Mouse (Mus musculus): ENCODE measurements at regions not wholly inside any gene's neighbourhood (a gene's known extent, or its start where the extent isn't known, plus 50 kb on each side); places are given as distances from the start of the nearest gene placed in this dataset.

DNA sequence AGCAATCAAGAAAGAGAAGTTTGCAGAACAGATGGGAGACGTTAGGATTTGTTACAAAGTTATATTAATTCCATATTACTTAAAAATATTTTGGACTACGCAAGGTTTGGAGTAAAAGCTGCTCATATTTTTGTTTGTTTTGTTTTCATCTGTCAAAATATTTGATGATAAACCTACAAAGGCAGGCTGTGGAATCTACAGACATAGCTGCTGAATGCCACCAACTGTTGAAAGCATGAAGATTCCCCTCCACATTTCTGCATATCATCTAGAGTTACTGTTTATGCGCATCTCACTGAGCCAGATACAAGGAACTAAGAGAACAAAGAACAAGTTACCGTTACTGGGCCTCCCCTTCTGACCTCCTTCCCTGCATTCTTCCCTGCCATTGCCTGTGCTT lies 127.1 kb upstream of the Gorab start:
- H3K9me3 ChIP-seq (replicated peaks), result no peaks in the 10 kb centered on the region
- no peak overlapping the region for H3K4me3 ChIP-seq
- H3K27me3 ChIP-seq, result no peaks in the 10 kb centered on the region
- 84% methylated on average over 4 of the region's 4 CpGs for WGBS
- no peaks in the 10 kb centered on the region for H3K36me3 ChIP-seq (ENCODE audit: poor library complexity, severe bottlenecking)
- no peak; the same call in 1 of the 2 replicates for ATAC-seq
- H3K4me1 ChIP-seq, result no peaks in the 10 kb centered on the region
- H3K9ac ChIP-seq, result no peak overlapping the region
- no peak overlapping the region for H3K4me2 ChIP-seq
- H3K27ac ChIP-seq, result no peak overlapping the region

DNA sequence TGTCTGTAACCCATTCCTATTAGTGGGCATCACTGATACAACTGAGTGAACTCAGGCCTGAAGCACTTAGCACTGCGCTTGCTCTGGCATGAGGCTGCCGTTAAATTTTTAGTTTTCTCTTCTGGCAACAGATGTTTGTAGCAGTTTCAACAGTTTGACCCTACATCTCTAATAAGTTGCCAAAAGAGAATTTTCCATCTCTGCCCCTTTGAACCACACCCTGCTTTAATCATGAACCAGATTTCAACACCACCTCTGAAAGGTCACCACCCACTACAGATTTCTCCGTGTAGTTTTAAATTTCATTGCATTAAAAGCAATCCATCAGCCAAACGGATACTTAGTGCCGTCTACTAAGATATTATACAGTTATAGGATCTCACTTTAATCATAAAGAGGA lies 114.5 kb upstream of the Gorab start:
- no peaks in the 10 kb centered on the region for H3K36me3 ChIP-seq (ENCODE audit: poor library complexity, severe bottlenecking)
- ATAC-seq, result no peak
- no peak overlapping the region for H3K4me2 ChIP-seq
- H3K27me3 ChIP-seq, result no peaks in the 10 kb centered on the region
- no peak overlapping the region for H3K27ac ChIP-seq
- no peaks in the 10 kb centered on the region for H3K9me3 ChIP-seq (replicated peaks)
- H3K9ac ChIP-seq, result no peak overlapping the region
- WGBS, result 92% methylated on average over 5 of the region's 5 CpGs
- H3K4me3 ChIP-seq, result no peak overlapping the region
- H3K4me1 ChIP-seq, result no peaks in the 10 kb centered on the region

GRCm38 (mm10) chr1:163512847-163513246 lies 109.4 kb upstream of the Gorab start:
- Histone ChIP-seq H3K9ac (no peak overlapping the region), H3K4me3 (no peak overlapping the region), H3K4me1 (no peaks in the 10 kb centered on the region), H3K27me3 (no peaks in the 10 kb centered on the region), H3K27ac (no peak overlapping the region), H3K4me2 (no peak overlapping the region), H3K9me3 (replicated peaks) (no peaks in the 10 kb centered on the region), H3K36me3 (ENCODE audit: poor library complexity, severe bottlenecking) (no peaks in the 10 kb centered on the region)
- ATAC-seq, result no peak

DNA sequence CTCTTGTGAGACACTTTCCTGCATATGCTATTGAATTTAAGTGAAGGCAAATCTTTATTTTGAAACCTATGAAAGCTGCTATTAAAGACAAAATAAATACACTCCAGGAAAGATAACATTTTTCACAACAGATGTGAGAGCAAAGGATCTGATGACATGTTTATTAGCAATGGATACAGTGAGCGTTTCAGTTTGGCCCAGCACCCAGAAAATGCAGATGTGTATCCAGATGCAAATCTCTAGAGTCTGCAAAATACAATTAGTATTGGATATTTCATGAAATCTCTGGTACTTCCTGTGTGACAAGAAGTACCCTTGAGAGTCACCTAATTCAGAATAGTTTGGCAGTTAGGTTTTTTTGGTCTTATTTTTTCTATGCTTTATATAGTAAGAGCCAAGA lies 108.5 kb upstream of the Gorab start:
- WGBS, result 85% methylated on average over 1 of the region's 1 CpGs
- no peak for ATAC-seq
- Histone ChIP-seq H3K36me3 (ENCODE audit: poor library complexity, severe bottlenecking) (no peaks in the 10 kb centered on the region), H3K4me1 (no peaks in the 10 kb centered on the region), H3K9me3 (replicated peaks) (no peaks in the 10 kb centered on the region), H3K27ac (no peak overlapping the region), H3K9ac (no peak overlapping the region), H3K4me3 (no peak overlapping the region), H3K27me3 (no peaks in the 10 kb centered on the region), H3K4me2 (no peak overlapping the region)

- Histone ChIP-seq H3K9me3 (replicated peaks) (no peaks in the 10 kb centered on the region), H3K4me3 (no peak overlapping the region), H3K27me3 (no peaks in the 10 kb centered on the region), H3K4me1 (no peaks in the 10 kb centered on the region), H3K4me2 (no peak overlapping the region), H3K9ac (no peak overlapping the region), H3K27ac (no peak overlapping the region), H3K36me3 (ENCODE audit: poor library complexity, severe bottlenecking) (no peaks in the 10 kb centered on the region)
- WGBS, result 77% methylated on average over 7 of the region's 7 CpGs
- no peak for ATAC-seq
Observed at GRCm38 (mm10) chr1:163505035-163505434, 101.6 kb upstream of the Gorab start.

DNA sequence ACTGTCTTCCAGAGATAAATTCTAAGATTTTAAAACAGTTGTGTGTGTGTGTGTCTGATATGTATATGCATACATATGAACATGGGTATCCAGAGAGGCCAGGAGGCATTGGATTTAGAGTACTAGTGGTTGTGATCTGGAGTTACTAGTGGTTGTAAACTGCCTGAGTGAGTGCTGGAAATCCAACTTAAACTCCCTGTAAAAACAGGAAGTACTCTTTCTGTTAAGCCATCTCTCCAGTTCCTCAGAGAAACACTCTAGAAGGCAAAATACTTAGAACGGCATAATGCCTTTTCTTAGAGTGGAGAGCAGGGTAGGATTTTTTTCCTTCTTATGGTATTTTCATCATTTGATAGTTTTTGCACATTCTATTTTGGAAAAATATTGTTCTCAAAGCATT lies 99.1 kb upstream of the Gorab start:
- no peak for ATAC-seq
- Histone ChIP-seq H3K4me1 (no peaks in the 10 kb centered on the region), H3K4me3 (no peak overlapping the region), H3K9ac (no peak overlapping the region), H3K27me3 (no peaks in the 10 kb centered on the region), H3K36me3 (ENCODE audit: poor library complexity, severe bottlenecking) (no peaks in the 10 kb centered on the region), H3K4me2 (no peak overlapping the region), H3K27ac (no peak overlapping the region), H3K9me3 (replicated peaks) (no peaks in the 10 kb centered on the region)
- 86% methylated on average over 1 of the region's 1 CpGs for WGBS

GRCm38 (mm10) chr1:163498398-163498958 lies 95.0 kb upstream of the Gorab start:
- no peak overlapping the region for H3K9ac ChIP-seq
- no peaks in the 10 kb centered on the region for H3K27me3 ChIP-seq
- H3K27ac ChIP-seq, result no peak overlapping the region
- no peaks in the 10 kb centered on the region for H3K9me3 ChIP-seq (replicated peaks)
- no peak overlapping the region for H3K4me3 ChIP-seq
- H3K4me1 ChIP-seq, result no peaks in the 10 kb centered on the region
- ATAC-seq, result no peak
- H3K36me3 ChIP-seq (ENCODE audit: poor library complexity, severe bottlenecking), result no peaks in the 10 kb centered on the region
- H3K4me2 ChIP-seq, result no peak overlapping the region
- 90% methylated on average over 5 of the region's 5 CpGs for WGBS

- Histone ChIP-seq H3K36me3 (ENCODE audit: poor library complexity, severe bottlenecking) (no peaks in the 10 kb centered on the region), H3K4me2 (no peak overlapping the region), H3K27me3 (no peaks in the 10 kb centered on the region), H3K4me1 (no peaks in the 10 kb centered on the region), H3K27ac (no peak overlapping the region), H3K4me3 (no peak overlapping the region), H3K9me3 (replicated peaks) (no peaks in the 10 kb centered on the region), H3K9ac (no peak overlapping the region)
- 88% methylated on average over 1 of the region's 1 CpGs for WGBS
- ATAC-seq, result no peak
Observed at GRCm38 (mm10) chr1:163496416-163496815, 92.9 kb upstream of the Gorab start.

DNA sequence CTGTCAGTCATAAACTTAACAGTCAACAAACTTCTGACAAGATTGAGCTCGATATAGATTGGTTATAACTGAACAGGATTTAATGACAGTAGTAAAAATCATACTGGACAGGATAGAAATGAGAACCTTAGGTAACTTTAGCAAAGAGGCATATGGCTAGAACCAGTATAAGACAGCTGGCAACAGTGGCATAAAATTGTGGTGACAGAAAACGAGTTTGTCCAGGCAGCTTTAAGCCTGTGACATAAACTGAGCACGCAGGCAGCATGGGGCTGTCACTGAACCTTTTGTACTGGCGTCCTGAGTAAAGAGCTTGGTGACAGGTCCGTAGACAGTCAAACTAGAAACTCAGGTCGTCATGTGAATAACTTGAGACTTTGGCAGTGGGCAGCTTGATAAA lies 85.1 kb upstream of the Gorab start:
- no peak overlapping the region for H3K4me2 ChIP-seq
- no peaks in the 10 kb centered on the region for H3K27me3 ChIP-seq
- no peaks in the 10 kb centered on the region for H3K9me3 ChIP-seq (replicated peaks)
- H3K27ac ChIP-seq, result no peak overlapping the region
- no peak for ATAC-seq
- no peak overlapping the region for H3K9ac ChIP-seq
- no peaks in the 10 kb centered on the region for H3K36me3 ChIP-seq (ENCODE audit: poor library complexity, severe bottlenecking)
- no peak overlapping the region for H3K4me3 ChIP-seq
- WGBS, result 56% methylated on average over 6 of the region's 6 CpGs
- H3K4me1 ChIP-seq, result no peaks in the 10 kb centered on the region

GRCm38 (mm10) chr1:163488109-163488508 lies 84.6 kb upstream of the Gorab start:
- no peak overlapping the region for H3K4me3 ChIP-seq
- H3K4me1 ChIP-seq, result no peaks in the 10 kb centered on the region
- H3K36me3 ChIP-seq (ENCODE audit: poor library complexity, severe bottlenecking), result no peaks in the 10 kb centered on the region
- no peaks in the 10 kb centered on the region for H3K27me3 ChIP-seq
- no peak for ATAC-seq
- H3K9ac ChIP-seq, result no peak overlapping the region
- no peak overlapping the region for H3K27ac ChIP-seq
- 84% methylated on average over 4 of the region's 4 CpGs for WGBS
- H3K4me2 ChIP-seq, result no peak overlapping the region
- no peaks in the 10 kb centered on the region for H3K9me3 ChIP-seq (replicated peaks)

GRCm38 (mm10) chr1:163483098-163483497 lies 79.6 kb upstream of the Gorab start:
- Histone ChIP-seq H3K4me3 (no peak overlapping the region), H3K27me3 (no peaks in the 10 kb centered on the region), H3K36me3 (ENCODE audit: poor library complexity, severe bottlenecking) (no peaks in the 10 kb centered on the region), H3K4me1 (no peaks in the 10 kb centered on the region), H3K9ac (no peak overlapping the region), H3K4me2 (no peak overlapping the region), H3K9me3 (replicated peaks) (no peaks in the 10 kb centered on the region), H3K27ac (no peak overlapping the region)
- 88% methylated on average over 3 of the region's 3 CpGs for WGBS
- ATAC-seq, result no peak

GRCm38 (mm10) chr1:163477478-163478167 lies 74.2 kb upstream of the Gorab start:
- Histone ChIP-seq H3K4me1 (no peaks in the 10 kb centered on the region), H3K36me3 (ENCODE audit: poor library complexity, severe bottlenecking) (no peaks in the 10 kb centered on the region), H3K27ac (no peak overlapping the region), H3K9me3 (replicated peaks) (no peaks in the 10 kb centered on the region), H3K4me3 (no peak overlapping the region), H3K4me2 (no peak overlapping the region), H3K27me3 (no peaks in the 10 kb centered on the region), H3K9ac (no peak overlapping the region)
- no peak for ATAC-seq
- WGBS, result 30% methylated on average over 4 of the region's 4 CpGs

GRCm38 (mm10) chr1:163461194-163461593 lies 57.7 kb upstream of the Gorab start:
- H3K4me1 ChIP-seq, result no peaks in the 10 kb centered on the region
- H3K36me3 ChIP-seq (ENCODE audit: poor library complexity, severe bottlenecking), result no peaks in the 10 kb centered on the region
- no peak overlapping the region for H3K27ac ChIP-seq
- H3K4me2 ChIP-seq, result no peak overlapping the region
- no peak for ATAC-seq
- 91% methylated on average over 13 of the region's 13 CpGs for WGBS
- no peaks in the 10 kb centered on the region for H3K9me3 ChIP-seq (replicated peaks)
- no peak overlapping the region for H3K9ac ChIP-seq
- H3K4me3 ChIP-seq, result no peak overlapping the region
- no peaks in the 10 kb centered on the region for H3K27me3 ChIP-seq
